Mouse (Mus musculus) erythroblast, embryonic 14.5 days (primary cell): ENCODE data around the gene Tefm. TPM values are rescaled to one million over a fixed set of nuclear protein-coding genes. Genes with fewer than 3 reads are reported as not detected.
A peak's percentile ranks its signal among the peaks of the same experiment; 100 is the strongest.
"Not testable (repeated sequence)": the region's sequence is repeated elsewhere in the genome, so short reads cannot be mapped to it uniquely, and the experiment has no call there.

Source experiments
- H3K27me3 ChIP-seq: 2 replicates; pipeline ENCODE4 v1.6.1; 2012; ENCODE audit warnings: inconsistent platforms; ENCODE audit not compliant: control insufficient read depth
- H3K36me3 ChIP-seq: 2 replicates; pipeline ENCODE4 v1.6.1; 2012; ENCODE audit warnings: mild to moderate bottlenecking, inconsistent platforms; ENCODE audit not compliant: control insufficient read depth
- H3K4me1 ChIP-seq: 2 replicates; pipeline ENCODE4 v1.6.1; 2012; ENCODE audit warnings: inconsistent platforms; ENCODE audit not compliant: control insufficient read depth
- H3K4me3 ChIP-seq: replicated peaks from 2 replicates; pipeline ENCODE3; 2012; ENCODE audit warnings: moderate library complexity, mild to moderate bottlenecking, inconsistent platforms
- H3K9me3 ChIP-seq: 2 replicates; pipeline ENCODE4 v1.6.1; 2012; ENCODE audit warnings: low read length, inconsistent platforms, mixed read lengths; ENCODE audit not compliant: control insufficient read depth
- GATA1 ChIP-seq: IDR thresholded peaks from 2 replicates; pipeline ENCODE4 v1.6.1; 2012; ENCODE audit warnings: low read length, inconsistent platforms, mixed read lengths
- TAL1 ChIP-seq: IDR thresholded peaks from 3 replicates; pipeline ENCODE4 v1.6.1; 2012; ENCODE audit warnings: low read length, inconsistent platforms, mixed read lengths
- polyA plus RNA-seq: library from polyadenylated mRNA; stranded (reverse); fragments of >175 nt; gene quantifications from 2 replicates; pipeline ENCODE4 v1.2.3, GENCODE M21; 2012

Tefm gene
- polyA plus RNA-seq, 1 experiment: not detected

DNA sequence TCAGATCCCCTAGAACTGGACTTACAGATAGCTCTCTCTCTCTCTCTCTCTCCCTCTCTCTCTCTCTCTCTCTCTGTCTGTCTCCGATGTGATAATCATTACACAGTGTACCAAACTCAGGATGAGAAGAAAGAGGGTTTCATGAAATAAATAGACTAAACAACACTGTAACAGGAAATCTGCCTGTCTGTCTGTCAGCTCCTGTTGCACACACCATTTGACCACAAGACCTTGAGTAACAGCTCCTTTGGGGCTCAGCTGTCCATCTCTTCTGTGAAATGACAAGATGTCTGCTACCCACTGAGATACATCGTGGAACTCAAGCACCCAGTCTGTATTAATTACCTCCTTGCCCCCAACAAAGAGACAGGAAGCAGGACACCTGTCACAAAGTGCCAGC is 9.6 kb upstream of the Tefm start:
- TF ChIP-seq GATA1 (no peak), TAL1 (no peak)
- Histone ChIP-seq H3K36me3 (no peaks in the 10 kb centered on the region), H3K4me3 (no peak overlapping the region), H3K9me3 (peaks cover 5% of the 10 kb centered on the region; the same call in 1 of the 2 replicates), H3K27me3 (peaks cover 41% of the 10 kb centered on the region), H3K4me1 (peaks cover 19% of the 10 kb centered on the region)

DNA sequence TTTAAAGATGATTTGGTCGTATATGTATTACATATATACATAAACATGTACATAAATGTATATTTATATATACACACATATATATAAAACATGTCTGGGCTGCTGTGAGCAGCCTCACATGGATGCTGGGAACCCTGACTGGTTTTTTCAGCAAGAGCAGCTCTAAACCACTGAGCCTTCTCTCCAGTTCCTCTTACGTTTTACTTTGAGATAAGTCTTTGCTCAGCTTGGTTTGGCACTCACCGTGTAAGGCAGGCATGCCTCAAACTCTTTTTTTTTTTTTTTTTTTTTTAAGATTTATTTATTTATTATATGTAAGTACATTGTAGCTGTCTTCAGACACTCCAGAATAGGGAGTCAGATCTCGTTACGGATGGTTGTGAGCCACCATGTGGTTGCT is 8.6 kb upstream of the Tefm start:
- peaks cover 5% of the 10 kb centered on the region; the same call in 1 of the 2 replicates for H3K9me3 ChIP-seq
- peaks cover 32% of the 10 kb centered on the region for H3K27me3 ChIP-seq
- no peaks in the 10 kb centered on the region for H3K36me3 ChIP-seq
- no peak overlapping the region for H3K4me3 ChIP-seq
- H3K4me1 ChIP-seq: peaks cover 24% of the 10 kb centered on the region
- TF ChIP-seq GATA1 (no peak), TAL1 (no peak)

DNA sequence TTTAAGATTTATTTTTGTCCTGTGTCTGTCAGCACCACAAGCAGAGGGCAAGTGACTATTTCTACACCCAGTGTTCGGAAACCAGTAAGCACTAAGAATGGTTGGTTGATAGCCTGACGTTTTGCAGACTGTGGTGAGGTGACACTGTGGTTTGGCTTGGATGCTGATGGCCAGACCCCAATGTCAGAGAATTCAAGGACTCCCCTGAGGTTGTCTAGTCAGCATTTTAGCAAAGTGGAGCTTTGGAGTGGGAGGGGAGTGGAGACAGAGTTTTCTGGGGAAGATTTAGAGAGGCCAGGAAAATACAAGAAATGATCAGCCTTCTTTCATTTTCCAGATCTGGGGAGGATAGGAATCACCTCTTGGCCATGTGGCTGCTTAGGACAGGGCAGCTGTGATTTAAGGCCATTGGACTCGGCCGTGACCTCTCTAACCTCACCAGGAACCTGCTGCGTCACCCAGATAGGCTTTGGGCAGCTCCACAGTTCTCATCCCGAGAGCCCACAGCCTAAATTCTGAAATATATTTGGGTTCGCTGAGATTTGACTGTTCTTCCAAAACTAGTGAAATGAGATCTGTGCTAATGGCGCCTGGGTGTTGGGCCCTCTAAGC is 7.5 kb upstream of the Tefm start:
- H3K27me3 ChIP-seq: peaks cover 22% of the 10 kb centered on the region
- H3K36me3 ChIP-seq: no peaks in the 10 kb centered on the region
- H3K4me1 ChIP-seq: peaks cover 21% of the 10 kb centered on the region
- peaks cover 1% of the 10 kb centered on the region; the same call in 1 of the 2 replicates for H3K9me3 ChIP-seq
- H3K4me3 ChIP-seq: no peak overlapping the region
- no peak for TF ChIP-seq TAL1

DNA sequence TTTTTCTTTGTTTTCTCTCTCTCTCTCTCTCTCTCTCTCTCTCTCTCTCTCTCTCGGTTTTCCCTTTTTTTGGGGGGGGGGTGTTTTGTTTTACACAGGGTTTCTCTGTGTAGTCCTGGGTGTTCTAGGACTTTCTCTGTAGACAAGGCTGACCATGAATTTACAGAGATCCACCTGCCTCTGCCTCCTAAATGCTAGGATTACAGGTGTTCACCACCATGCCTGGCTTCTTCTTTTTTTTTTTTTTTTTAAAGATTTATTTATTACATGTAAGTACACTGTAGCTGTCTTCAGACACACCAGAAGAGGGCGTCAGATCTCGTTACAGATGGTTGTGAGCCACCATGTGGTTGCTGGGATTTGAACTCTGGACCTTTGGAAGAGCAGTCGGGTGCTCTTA is 7.0 kb upstream of the Tefm start:
- H3K4me3 ChIP-seq, H3K36me3 ChIP-seq, H3K9me3 ChIP-seq: not testable (repeated sequence)
- Histone ChIP-seq H3K27me3 (peaks cover 16% of the 10 kb centered on the region), H3K4me1 (peaks cover 15% of the 10 kb centered on the region)

DNA sequence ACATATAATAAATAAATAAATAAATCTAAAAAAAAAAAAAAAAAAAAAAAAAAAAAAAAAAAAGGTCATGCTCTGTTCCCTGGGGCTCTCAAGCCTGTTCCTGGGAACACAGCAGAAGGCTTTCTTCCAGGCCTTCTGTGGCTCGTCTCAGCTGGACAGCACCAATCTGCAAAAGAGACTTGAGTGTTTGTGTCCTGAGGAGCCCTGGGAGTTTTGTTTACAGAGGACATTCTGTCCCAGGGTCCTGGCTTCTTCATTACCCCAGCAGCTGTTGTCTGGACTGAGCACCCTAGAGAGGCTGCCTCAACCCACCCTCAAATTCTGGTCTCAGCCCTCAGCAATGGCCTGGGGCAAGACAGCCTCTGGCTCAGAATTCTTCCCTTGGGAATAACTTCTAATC is 6.3 kb upstream of the Tefm start:
- peaks cover 9% of the 10 kb centered on the region for H3K4me1 ChIP-seq
- TF ChIP-seq TAL1 (no peak), GATA1 (no peak)

DNA sequence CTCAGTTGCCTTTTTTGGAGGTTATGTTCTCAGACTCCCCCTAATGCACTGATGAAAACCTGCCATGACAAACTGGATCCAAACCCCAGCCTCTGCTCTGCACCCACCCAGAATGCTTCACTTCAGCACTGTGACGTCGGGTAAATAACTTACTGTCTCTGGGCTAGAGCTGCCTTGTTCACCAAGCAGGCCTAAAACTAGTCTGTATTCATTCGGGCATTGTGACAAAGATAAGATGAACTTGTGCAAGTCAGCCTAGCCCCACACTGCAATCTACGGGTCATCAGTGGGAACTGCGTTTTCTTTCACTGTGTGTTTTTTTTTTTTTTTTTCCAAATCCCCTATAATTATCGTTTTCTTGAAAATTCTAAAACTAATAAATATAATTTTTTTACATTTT is 5.8 kb upstream of the Tefm start:
- H3K4me1 ChIP-seq: peaks cover 13% of the 10 kb centered on the region
- peaks cover 9% of the 10 kb centered on the region for H3K27me3 ChIP-seq
- no peaks in the 10 kb centered on the region for H3K9me3 ChIP-seq
- no peaks in the 10 kb centered on the region for H3K36me3 ChIP-seq
- no peak for TF ChIP-seq GATA1
- no peak for TF ChIP-seq TAL1
- no peak overlapping the region for H3K4me3 ChIP-seq

More for the DNA sequence above, 6.3 kb upstream of the Tefm start:
- Histone ChIP-seq H3K9me3 (no peaks in the 10 kb centered on the region), H3K4me3 (no peak overlapping the region), H3K27me3 (peaks cover 10% of the 10 kb centered on the region), H3K36me3 (no peaks in the 10 kb centered on the region)

DNA sequence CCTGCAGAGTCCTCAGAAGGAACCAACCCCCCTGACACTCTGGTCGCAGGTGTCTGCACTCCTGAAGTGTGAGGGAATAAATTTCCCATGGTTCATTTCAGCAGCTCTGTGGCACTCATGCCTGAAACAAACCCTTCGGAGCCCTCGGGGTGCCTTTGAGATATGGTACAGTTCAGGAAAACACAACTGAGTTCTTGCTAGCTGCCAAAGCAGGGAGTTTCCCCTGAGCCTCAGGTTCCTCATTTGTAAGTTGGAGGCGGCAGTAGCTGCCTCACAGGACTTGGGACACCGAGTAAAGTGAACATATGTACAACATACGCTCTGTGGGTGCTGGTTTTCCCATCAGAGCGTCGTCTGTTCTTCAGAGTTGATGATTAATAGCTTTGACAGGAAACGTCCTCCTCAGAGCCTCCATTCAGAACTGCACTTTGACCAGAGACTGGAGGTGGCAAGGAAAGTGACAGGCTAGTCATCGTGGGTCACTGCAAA is 3.9 kb upstream of the Tefm start:
- TF ChIP-seq GATA1: no peak
- TF ChIP-seq TAL1: no peak
- peaks cover 27% of the 10 kb centered on the region for H3K4me1 ChIP-seq
- H3K27me3 ChIP-seq: no peaks in the 10 kb centered on the region
- H3K36me3 ChIP-seq: no peaks in the 10 kb centered on the region
- H3K9me3 ChIP-seq: no peaks in the 10 kb centered on the region
- H3K4me3 ChIP-seq: no peak overlapping the region

DNA sequence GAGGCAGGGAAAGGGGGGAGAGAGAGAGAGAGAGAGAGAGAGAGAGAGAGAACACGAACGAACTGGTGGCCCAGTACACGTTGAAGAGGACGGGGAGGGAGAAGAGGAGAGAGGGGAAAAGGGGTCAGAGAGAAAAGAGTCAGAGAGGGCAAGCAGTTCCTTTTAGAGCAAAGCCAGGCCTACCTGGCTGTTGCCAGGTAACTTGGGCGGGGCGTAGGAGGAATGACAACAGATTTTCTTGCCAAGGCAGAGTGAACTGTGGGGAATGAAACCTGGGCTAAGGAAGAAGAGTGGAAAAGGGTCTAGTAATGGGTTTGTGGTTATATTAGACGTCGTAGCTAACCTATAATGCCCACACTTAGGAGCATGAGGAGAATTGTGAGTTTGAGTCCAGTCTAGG is 897 bp upstream of the Tefm start:
- Histone ChIP-seq H3K36me3 (peaks cover 24% of the 10 kb centered on the region), H3K4me1 (peaks cover 27% of the 10 kb centered on the region)
- no peak for TF ChIP-seq TAL1
- TF ChIP-seq GATA1: no peak

DNA sequence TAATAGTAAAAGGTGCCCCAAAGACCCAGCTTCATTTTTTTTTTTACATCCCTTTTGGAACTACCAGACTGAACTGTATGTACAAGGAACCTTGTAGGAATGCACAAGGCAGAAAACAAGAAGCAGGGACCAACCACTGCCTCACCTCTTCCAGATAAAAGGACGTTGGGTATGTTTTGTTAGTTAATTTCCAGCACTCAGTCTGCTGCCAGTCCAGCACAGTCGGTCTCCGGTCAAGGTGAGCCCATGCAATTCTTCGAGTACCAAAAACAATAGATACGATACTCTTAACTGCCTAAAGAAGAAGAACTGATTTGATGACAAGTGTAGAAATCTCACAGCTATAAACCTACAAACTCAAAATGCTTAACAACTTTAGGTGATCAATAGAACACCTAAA is 4.2 kb downstream of the Tefm start:
- TF ChIP-seq GATA1: no peak
- TF ChIP-seq TAL1: no peak

More for the DNA sequence above, 897 bp upstream of the Tefm start:
- no peaks in the 10 kb centered on the region for H3K9me3 ChIP-seq
- no peaks in the 10 kb centered on the region for H3K27me3 ChIP-seq
- H3K4me3 ChIP-seq: peak overlapping the region; percentile 76

DNA sequence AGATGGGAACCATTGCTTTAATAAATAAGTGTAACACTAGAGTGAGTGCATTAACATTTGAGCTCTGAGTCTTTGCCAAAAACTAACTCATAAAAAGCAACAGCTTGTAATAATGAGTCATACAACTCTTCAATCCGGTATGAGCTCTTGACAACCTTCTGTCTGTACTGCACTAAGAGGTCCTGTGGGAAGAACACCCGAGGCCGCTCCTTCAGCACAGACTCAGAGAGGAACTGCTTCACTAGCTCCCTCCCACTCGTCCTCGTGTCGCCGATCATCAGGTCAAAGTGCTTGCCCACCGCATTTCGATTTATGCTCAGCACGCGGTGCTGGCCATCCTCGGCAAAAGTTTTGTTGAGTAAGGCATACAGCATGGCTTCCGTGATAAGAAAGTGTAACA is 5.2 kb downstream of the Tefm start:
- peaks cover 4% of the 10 kb centered on the region for H3K4me1 ChIP-seq

More for the DNA sequence above, 4.2 kb downstream of the Tefm start:
- H3K4me3 ChIP-seq: no peak overlapping the region
- H3K36me3 ChIP-seq: peaks cover 75% of the 10 kb centered on the region
- no peaks in the 10 kb centered on the region for H3K27me3 ChIP-seq
- H3K4me1 ChIP-seq: peaks cover 14% of the 10 kb centered on the region
- H3K9me3 ChIP-seq: no peaks in the 10 kb centered on the region

More for the DNA sequence above, 5.2 kb downstream of the Tefm start:
- TF ChIP-seq TAL1: no peak
- no peak for TF ChIP-seq GATA1
- H3K9me3 ChIP-seq: no peaks in the 10 kb centered on the region
- no peak overlapping the region for H3K4me3 ChIP-seq
- H3K36me3 ChIP-seq: peaks cover 85% of the 10 kb centered on the region
- no peaks in the 10 kb centered on the region for H3K27me3 ChIP-seq
